Mouse (Mus musculus): ENCODE measurements around the gene Epm2aip1.

Epm2aip1 gene

GRCm38 (mm10) chr9:111271434-111272160, at the start of gene Epm2aip1, which contains the start of gene Mlh1:
TSS of gene Epm2aip1 (plus strand) at chr9:111271929.
TSS of gene Mlh1 (minus strand) at chr9:111271791.
- peak; percentile 98 for DNase-seq

- DNase-seq: no peak
Measured at GRCm38 (mm10) chr9:111223406-111223805, 48.3 kb upstream of the Epm2aip1 start.

- no peak for DNase-seq
Measured at GRCm38 (mm10) chr9:111228446-111228845, 43.3 kb upstream of the Epm2aip1 start.

- DNase-seq: no peak
Measured at GRCm38 (mm10) chr9:111234701-111235100, 37.0 kb upstream of the Epm2aip1 start.

GRCm38 (mm10) chr9:111237726-111238125, 34.0 kb upstream of the Epm2aip1 start:
- DNase-seq: no peak

GRCm38 (mm10) chr9:111239821-111240220, 31.9 kb upstream of the Epm2aip1 start:
- DNase-seq: no peak

GRCm38 (mm10) chr9:111243384-111243783, 28.3 kb upstream of the Epm2aip1 start:
- no peak for DNase-seq

- no peak for DNase-seq
Measured at GRCm38 (mm10) chr9:111245546-111245945, 26.2 kb upstream of the Epm2aip1 start.

GRCm38 (mm10) chr9:111247682-111248246, 24.0 kb upstream of the Epm2aip1 start:
- DNase-seq: no peak

GRCm38 (mm10) chr9:111252161-111252869, 19.4 kb upstream of the Epm2aip1 start:
- DNase-seq: no peak

- no peak for DNase-seq
Measured at GRCm38 (mm10) chr9:111260360-111260985, 11.3 kb upstream of the Epm2aip1 start.

GRCm38 (mm10) chr9:111261356-111261755, 10.4 kb upstream of the Epm2aip1 start:
- no peak for DNase-seq

GRCm38 (mm10) chr9:111267998-111268397, 3.7 kb upstream of the Epm2aip1 start:
- no peak for DNase-seq

GRCm38 (mm10) chr9:111270606-111271005, 1.1 kb upstream of the Epm2aip1 start:
- DNase-seq: no peak

GRCm38 (mm10) chr9:111271056-111271433, 684 bp upstream of the Epm2aip1 start:
- DNase-seq: no peak

GRCm38 (mm10) chr9:111272356-111272755, 627 bp downstream of the Epm2aip1 start:
- DNase-seq: no peak

- DNase-seq: no peak
Measured at GRCm38 (mm10) chr9:111272996-111273785, 1.5 kb downstream of the Epm2aip1 start.

GRCm38 (mm10) chr9:111273958-111274357, 2.2 kb downstream of the Epm2aip1 start:
- DNase-seq: no peak

GRCm38 (mm10) chr9:111275156-111275555, 3.4 kb downstream of the Epm2aip1 start:
- DNase-seq: no peak

- no peak for DNase-seq
Measured at GRCm38 (mm10) chr9:111285061-111285460, 13.3 kb downstream of the Epm2aip1 start.

GRCm38 (mm10) chr9:111285676-111286075, 13.9 kb downstream of the Epm2aip1 start:
- DNase-seq: no peak

GRCm38 (mm10) chr9:111286468-111286867, 14.7 kb downstream of the Epm2aip1 start:
- DNase-seq: no peak

GRCm38 (mm10) chr9:111287956-111288355, 16.2 kb downstream of the Epm2aip1 start:
- no peak for DNase-seq

Data from cerebellum, adult 9-10 months (tissue).